Mouse (Mus musculus) right cerebral cortex, postnatal 4 days (tissue): Measurements from ENCODE around the gene Poc1a.

ENCODE experiments used
- DNase-seq: peaks from one replicate; pipeline ENCODE4 v3.0.0-alpha.2; 2022

Gene Poc1a

DNA sequence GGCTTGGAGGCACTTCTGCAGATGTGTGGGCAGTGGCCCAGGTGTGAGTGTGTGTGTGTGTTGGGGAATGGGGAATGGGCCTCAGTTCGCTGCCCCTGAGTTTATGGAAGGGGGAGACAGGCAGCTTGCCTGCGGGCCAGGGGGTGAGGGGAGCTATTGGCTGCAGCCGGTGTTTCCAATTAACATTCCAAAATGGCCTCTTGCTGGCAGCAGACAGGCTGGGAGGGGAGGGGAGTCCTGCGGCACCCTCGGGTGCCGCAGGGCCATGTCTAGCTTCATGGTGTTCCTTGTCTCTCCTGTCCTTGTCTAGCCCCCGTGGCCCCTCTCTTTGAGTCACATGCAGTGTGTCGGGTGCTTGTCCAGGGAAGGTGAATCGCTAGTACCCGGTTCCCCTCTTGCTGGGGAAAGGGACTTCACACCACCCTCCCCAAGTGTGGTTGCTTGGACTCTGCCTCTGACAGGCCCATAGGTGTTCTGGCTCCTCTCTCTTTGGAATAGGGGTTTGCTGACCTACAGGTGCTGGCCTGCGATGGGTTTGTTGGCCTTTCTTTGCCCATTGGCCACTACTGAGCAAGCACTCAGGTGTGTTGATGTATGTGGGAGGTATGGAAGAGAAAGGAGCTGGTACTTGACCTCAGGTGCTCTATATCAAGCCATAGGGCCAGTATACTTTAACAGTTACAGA is 89.1 kb downstream of the Poc1a start:
- DNase-seq, result peak; percentile 42

DNA sequence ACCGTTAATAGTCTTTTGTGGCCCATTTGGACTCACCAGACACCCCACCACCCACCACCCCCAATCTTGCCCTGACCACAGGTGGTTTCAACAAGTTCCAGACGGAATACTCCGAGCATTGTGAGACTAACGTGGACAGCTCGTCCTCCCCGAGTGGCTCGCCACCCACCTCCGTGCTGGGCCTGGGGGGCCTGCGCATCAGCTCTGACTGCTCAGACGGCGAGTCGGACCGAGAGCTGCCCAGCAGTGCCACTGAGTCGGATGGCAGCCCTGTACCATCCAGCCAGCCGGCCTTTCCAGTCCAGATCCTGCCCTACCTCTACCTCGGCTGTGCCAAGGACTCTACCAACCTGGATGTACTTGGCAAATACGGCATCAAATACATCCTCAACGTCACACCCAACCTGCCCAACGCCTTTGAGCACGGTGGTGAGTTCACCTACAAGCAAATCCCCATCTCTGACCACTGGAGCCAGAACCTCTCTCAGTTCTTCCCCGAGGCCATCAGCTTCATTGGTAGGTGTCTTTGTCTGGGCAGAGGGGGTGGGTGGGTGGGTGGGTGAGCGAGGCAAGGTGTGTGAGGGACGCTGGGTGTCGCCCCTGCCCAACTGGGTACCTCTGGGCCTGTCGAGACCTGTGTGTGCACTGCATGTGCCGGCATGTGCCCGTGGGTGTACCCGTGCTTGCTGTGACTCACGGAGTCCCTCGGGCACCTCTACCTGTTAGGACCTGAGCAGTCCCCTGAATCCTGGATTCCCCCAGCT is 89.9 kb downstream of the Poc1a start:
- DNase-seq, result no peak

DNA sequence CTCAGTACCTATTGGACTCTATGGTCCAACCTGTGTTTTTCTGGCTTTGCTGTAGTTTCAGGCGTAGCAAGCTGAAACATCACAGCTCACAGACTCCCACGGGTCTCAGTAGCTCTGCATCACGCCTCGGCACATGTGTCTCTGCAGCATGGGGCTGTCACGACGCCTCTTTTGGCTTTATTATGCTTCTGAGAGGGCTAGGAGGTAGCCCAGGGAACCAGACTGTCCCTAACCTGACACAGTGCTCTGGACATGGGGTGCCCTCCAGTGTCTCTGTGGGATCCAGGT is 90.5 kb downstream of the Poc1a start:
- no peak for DNase-seq

DNA sequence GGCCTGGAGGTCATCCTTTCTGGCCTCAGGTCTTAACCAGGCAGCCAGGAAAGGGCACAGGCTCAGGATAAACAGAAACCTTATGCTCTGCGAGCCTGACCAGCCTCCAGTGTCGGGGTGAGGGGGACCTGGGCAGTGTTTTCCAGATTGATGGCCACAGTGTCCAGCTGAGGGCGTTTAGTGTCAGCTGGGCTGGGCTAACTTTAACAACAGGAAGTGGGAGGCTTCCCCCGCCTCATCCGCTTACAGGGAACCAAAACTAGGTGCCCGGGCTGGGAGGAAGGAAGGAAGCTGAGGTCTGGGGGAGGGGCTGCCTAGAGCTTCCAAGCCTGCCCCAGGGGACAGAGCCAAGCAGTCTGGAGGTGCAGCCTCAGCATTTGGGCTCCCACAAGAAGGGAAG is 90.9 kb downstream of the Poc1a start:
- DNase-seq, result no peak

DNA sequence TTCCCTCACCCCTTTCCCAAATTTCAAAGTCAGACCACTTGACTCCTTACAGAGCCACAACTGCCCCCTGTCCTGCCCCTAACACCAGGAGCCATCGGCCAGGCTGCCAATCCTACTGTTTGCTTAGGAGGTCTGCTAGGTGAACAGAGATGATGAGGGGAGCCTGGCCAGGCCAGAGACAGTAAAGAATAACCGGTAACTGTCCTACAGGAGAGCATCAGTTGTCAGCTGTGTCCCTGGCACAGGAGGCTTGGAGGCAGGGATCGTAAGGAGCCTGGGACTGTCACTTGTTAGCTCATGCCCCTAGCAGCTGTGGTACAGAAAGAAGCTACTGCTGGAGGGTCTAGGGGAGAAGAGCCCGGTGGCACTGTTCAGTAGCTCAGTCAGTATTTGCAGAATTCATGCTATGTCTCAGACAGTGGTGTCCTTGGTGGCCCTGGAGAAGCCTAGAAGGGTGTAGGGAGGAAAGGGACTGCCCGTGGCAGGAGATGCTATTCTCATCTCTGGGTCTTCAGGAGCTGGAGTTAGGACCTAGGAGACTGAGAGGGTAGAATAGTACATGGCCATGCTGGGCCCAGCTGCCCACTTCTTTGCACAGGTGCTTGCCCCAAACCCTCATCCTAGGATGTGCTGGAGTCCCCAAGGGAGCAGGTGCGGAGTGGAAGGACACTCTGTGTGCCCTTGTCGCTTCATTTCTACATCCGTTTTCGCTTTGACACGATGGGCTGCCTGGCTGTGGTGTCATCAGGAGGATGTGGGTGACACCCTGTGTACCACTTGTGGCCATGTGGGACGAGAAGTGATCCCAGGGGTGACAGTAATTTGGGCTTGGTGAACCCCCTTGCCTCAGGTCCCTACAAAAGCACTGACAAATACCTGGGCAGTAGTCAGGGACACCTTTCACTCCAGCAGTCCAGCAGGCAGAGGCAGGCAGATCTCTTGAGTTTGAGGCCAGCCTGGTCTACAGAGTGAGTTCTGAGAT is 91.9 kb downstream of the Poc1a start:
- DNase-seq, result no peak

DNA sequence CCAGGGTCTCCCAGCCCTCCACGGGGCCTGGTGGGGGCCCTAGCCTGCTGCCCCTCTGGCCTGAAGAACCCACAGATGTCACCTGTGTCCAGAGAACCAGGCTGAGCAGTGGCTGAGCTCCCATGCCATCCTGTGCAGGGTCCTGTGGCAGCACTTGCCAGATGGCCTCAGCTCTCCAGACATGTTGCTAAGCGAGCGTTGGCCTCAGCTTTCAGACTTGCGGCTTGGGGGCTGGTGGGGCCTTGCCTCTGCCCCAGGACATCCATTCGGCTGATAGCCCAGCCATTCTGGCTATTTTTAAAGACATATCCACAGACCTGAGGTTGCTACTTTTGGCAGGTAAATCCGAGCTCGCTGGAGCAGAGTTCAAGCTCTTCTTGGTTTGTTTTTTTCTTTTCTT is 93.1 kb downstream of the Poc1a start:
- no peak for DNase-seq

DNA sequence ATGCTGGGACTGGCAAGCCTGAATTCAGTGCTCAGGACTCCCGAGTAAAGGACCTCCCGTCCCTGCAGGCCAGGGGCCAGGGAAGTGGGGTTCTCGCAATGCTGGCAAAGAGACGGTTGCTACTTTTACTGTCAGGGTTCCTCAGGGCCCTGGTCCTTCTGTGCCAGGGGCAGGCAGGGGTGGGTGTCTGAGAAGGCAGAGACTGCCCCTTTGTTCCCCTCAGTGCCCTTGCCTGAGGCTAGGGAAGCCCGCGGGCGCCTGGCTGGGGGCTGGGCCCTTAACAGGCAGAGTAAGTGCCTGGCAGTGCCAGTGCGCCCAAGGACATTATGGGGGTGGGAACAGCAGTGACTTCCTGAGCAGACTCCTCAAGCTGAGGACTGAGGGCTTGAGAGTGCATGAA is 96.4 kb downstream of the Poc1a start:
- DNase-seq, result no peak

DNA sequence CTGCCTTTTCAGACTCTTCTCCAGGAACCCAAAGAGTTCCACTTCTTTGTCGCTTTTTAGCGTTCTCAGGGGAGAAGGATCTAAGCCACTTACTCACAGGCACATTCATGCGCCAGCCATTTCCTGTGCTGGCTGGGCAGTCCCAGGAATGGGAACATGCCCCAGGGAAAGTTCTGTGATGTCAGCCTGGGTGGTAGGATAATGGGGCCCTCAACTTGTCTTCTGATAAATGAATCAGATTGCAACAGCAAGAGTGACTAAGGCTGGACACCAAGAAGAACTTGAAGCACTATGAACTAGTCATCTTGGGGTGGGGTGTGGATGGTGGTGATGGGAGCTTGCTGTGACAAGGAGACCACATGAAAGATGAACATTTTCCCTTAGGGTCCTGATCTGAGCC is 97.2 kb downstream of the Poc1a start:
- DNase-seq, result no peak

DNA sequence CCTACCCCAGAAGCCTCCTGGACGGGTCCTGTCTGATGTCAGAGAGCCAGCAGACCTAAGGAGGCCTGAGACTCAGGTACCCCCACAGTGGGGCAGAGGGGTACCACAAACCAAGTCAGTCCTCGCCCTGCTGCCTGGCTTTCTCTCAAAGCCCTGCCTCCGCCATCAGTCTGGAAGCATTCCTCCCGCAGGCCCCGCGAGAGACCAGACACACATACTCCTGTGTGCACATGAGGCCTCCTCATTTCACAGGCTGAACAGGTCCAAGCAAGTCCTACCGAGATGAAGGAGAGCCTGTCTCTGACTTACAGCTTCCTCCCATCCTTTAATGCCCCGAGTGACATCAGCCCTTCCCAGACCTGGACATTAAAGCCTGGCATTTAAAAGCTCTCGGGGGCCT is 97.9 kb downstream of the Poc1a start:
- DNase-seq, result no peak

DNA sequence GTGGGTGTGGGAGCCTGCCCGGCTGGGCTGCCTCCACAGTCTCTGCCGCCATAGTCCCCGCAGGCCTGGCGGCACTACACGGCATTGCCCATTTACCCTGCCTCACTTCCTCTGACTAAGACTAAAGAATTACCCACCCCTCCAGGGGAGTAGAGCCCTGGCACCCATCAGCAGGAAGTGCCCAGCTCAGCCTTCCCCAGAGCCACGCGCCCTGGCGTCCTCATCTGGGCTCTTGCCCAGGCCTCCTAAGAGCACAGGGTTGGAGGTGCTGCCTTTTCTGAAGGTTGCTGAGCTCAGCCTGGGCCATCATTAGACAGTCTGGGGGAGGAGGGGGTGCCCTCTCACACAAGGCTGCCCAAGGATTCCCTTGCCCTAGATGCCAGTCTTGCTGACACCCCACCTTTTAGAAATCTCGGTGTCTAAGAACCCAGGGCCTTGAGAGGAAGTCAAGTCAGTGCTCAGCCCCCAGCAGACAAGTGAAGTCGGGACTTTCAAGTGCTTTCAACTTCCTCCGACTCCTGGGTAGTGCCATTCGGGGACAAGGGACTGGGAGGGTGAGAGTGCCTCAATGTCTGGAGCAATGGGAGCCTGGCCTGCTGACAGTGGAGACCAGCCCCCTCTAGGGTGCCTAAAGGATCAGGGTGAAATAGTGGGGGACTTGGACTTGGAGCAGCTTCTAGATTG is 105.5 kb downstream of the Poc1a start:
- DNase-seq, result no peak

DNA sequence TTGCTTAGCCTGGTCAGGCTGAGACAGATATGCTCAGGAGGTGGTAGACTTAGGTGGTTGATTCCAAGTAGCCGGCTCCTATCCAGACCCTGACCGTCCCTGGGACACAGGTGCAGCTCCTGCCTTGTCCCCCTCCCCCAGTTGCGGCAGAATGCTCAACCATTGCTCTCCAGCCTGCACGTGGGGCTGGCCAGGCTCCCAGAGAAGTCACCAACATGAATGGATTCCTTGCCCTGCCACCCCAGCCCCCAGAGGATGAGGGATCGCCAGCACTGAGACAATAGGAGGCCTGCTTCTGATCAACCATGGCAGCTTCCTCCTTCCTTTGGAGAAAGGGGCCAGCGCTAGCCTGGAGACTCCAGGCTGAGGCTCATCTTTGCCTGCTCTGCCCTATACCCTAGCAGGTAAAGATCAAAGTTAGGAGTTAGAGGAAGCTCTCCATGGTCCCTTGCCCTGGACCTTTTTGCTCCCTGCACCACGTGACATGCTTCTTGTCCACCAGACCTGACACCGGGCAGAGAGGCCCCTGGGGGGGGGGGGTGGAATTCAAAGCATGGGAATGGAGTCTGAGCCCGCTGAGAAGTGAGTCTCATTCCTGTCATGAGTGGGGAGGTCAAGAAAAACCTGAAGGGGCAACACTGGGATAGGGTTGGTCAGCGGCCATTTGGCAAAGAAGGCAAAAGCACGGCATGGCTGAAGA is 112.1 kb downstream of the Poc1a start:
- DNase-seq, result no peak

DNA sequence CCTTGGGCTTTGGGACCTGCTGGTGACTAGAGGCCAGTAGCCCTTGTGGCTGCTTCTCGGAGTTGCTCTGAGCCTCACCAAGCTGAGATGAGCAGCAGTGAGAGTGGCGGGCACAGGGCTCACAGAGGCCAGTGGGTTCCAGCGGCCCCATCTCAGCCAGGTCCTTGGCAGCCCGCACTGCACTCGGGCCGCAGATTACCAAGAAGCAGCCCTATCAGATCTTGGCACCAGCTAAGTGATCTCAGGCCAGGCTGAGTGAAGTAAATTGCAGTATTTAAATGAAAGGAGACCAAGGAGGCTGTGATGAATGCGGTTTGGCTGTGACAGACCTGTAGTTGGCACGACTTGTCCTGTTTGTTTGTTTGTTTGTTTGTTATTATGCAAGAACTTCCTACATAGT is 112.7 kb downstream of the Poc1a start:
- no peak for DNase-seq

DNA sequence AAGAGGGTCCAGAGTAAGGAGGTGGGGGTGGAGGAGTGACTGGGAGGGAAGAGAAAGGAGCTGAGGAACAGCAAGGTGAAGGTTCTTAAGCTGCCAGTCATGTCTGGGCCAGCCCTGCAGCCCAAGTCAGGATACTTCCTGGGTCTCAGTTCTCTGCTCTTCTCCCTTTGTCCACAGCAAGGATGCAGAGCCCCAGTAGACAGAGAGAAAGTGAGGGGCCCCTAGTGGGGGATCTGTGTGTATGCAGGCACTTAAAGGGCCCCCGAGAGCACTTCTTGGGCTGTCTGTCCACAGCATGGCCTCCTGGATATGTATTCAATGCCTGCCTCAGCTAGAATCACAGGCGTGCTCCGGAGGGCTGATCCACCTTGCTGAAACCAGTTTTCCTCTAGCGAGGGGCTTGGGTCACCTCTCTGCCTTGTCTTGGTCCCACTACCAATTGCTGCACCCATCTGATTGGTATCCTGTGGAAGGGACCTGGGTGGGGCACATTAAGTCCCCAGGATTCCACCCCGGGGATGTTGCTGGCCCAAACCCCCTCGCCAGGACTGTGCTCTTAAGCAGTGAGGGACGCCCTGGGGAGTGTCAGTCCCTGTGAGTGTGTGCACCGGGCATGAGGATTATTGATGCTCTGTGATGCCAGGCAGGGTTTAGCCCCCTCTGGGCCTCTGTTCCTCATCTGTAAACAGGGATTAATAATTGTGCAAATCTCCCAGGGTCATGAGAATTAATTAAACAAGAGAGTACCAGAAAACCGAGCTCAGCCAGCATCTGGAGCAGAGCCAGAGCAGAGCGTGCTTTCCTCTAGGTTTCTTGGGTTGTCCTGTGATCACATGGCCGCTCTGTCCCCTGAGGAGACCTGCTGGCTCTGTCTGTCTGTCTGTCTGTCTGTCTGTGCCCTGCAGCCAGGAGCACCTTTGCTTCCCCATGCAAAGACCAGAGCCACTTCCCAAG is 114.1 kb downstream of the Poc1a start:
- no peak for DNase-seq

DNA sequence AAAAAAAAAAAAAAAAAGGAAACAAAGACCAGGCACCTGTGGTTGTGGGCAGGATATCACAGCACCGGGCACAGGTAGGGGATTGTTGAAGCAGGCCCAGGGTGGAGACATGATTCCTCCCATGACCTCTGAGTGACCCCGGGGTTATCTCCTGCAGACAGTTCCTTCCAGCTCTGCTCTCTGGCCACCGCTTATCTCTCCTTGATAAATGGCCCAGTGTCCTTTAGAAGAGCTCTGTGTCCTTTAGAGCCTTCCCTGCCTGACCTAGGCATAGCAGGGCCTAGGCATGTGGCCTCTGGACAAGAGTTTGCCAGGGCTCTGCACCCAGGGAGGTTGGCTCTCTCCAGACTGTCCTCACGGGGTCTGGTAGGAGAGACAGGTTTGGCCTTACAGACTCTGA is 116.9 kb downstream of the Poc1a start:
- no peak for DNase-seq

DNA sequence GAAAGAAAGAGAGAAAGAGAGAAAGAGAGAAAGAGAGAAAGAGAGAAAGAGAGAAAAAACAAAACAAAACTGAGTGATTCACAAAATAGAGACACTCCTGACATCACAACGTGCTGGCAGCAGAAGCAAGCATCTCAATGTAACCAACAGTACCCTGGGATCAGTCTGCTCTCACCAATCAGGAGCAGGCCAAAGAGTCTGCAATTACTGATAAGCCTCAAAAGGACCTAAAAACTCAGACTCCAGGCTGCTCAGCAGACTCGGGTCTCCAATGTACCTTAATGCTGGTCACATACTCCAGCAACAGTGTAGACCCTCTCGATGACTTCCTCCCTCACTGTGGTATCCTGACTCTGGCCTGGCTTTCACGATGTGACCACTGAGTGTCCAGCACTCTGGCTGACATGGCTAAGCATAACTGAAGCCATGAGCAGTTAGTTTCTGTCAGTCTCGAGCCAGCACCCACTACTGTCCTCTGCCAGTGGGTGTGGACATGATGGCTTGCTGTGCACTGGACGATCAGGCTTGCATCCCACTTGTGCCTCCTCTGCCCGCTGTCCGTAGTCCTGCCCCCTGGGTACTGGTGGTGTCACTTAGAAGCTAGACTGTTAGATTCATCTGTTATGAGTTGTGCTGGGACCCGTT is 117.9 kb downstream of the Poc1a start:
- DNase-seq, result no peak

DNA sequence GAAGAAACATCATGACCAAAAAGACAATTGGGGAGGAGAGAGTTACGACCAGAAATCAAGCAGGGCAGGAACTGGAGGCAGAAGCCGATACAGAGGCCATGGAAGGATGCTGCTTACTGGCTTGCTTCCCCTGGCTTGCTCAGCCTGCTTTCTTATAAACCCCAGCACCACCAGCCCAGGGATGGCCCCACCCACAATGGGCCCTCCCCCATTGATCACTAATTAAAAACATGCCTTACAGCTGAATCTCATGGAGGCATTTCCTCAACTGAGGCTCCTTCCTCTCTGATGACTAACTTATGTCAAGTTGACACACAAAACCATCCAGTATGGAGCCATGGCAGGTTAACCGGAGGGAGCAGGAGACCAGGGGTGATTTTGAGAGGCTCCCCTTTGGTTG is 118.9 kb downstream of the Poc1a start:
- DNase-seq, result no peak
